Mouse (Mus musculus) Patski (cell line): ENCODE results near the gene Myh13. TPM values are rescaled to one million over a fixed set of nuclear protein-coding genes. Genes with fewer than 3 reads are reported as not detected.

Source experiments
- ATAC-seq: fragments of 100-300 bp; one replicate; pipeline ENCODE4 v1.8.0; 2021
- CTCF ChIA-PET: fragments of 350-600 bp; sonication (Branson Sonifier 250); formaldehyde crosslinking; loops from one replicate; lab custom pipeline; 2022; ENCODE audit warnings: inconsistent platforms; lab: Charles Lee
- POLR2A ChIA-PET: fragments of 350-600 bp; sonication (Branson Sonifier 250); formaldehyde crosslinking; loops from one replicate; lab custom pipeline; 2022; ENCODE audit warnings: antibody characterized with exemption, inconsistent platforms; lab: Charles Lee
- DNase-seq: peaks from one replicate; pipeline ENCODE4 v3.0.0-alpha.2; 2011; ENCODE audit warnings: low read depth, low spot score
- H3K27me3 ChIP-seq: fragments of 371-371 bp; one replicate; pipeline ENCODE4 v1.5.1; 2021
- CTCF ChIP-seq: fragments of 100-300 bp; IDR thresholded peaks from one replicate; pipeline ENCODE4 v1.5.1; 2021
- in situ Hi-C: fragments of 300-500 bp; cut with MboI; formaldehyde crosslinking; loops from 3 replicates; pipeline ENCODE4 v1.11.1; 2018; ENCODE audit warnings: low pct_unique_long_range_greater_than_20kb, mixed read lengths
- polyA plus RNA-seq: library from polyadenylated mRNA; unstranded; gene quantifications from one replicate; pipeline ENCODE4 v1.2.3, GENCODE M21; 2021

Gene Myh13
- polyA plus RNA-seq, 1 experiment from 2014 or later: not detected

DNA sequence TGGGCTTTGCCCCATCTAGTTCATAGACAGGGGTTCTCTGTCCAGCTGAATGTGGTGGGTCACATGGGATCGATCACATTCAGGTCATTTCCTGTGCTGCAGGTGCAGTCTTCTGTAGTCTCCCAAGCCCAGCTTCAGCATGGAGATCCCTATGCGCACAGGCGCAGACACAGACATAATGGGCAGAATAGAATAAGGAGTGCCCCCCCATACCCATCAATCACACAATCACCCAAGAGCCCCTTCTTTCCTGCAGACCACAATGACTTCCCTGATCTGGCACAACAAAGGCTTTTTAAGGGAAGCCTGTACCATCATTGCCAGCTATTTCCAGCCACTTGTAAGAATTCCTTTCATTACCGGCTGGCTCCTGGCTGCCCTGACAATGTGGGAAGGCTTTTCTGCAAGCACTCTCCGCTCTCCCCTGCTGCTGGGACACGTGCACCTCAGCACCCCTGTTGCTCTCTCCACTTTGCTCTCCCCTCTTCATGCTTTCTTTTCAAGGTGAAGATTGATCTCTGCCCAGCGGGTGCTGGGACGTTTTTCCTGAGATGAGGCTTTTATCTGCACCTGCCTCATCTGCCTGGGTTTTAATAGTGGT, 65.5 kb downstream of the Myh13 start:
- in situ Hi-C loops: no loop called here
- no peak for DNase-seq
- H3K27me3 ChIP-seq: peaks cover 26% of the 10 kb centered on the region
- no peak for TF ChIP-seq CTCF
- no peak for ATAC-seq
- ChIA-PET POLR2A (no interaction called here), CTCF (no interaction called here)

- in situ Hi-C loops: no loop called here
- ATAC-seq (no peak), DNase-seq (no peak)
- ChIA-PET CTCF (no interaction called here), POLR2A (interaction anchor here (0.6 kb wide), 1 partner anchor 22 kb away, joined by 4 read pairs; no protein-coding TSS in a partner anchor)
- peaks cover 21% of the 10 kb centered on the region for H3K27me3 ChIP-seq
- no peak for TF ChIP-seq CTCF
Measured at GRCm38 (mm10) chr11:67390679-67391384, 69.4 kb downstream of the Myh13 start.

- ATAC-seq: no peak
- ChIA-PET CTCF (no interaction called here), POLR2A (no interaction called here)
- in situ Hi-C loops: no loop called here
- peaks cover 24% of the 10 kb centered on the region for H3K27me3 ChIP-seq
- no peak for DNase-seq
- no peak for TF ChIP-seq CTCF
Measured at GRCm38 (mm10) chr11:67392369-67392768, 70.9 kb downstream of the Myh13 start.

DNA sequence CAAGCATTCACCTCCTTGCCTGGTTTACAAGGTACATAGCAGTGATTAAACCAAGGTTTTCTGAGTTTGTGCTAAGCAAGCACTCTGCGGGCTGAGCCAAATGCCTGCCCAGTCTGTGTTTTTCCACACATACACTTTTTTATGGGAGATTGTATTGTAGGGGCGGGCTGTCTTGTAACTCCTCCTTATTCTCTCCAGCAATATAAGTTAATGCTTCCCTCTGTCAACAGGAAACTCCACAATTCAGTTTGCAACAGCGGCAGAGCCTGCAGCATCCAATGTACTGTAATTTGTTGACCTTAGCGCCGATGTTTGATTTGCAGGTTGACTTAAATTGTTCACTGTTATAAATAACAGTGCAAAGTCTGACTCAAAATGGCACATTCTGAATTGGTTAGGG, 79.5 kb downstream of the Myh13 start:
- ATAC-seq (no peak), DNase-seq (no peak)
- peaks cover 17% of the 10 kb centered on the region for H3K27me3 ChIP-seq
- CTCF ChIA-PET: no interaction called here
- in situ Hi-C loops: no loop called here
- no peak for TF ChIP-seq CTCF
- POLR2A ChIA-PET: no interaction called here

GRCm38 (mm10) chr11:67414346-67414940, 93.0 kb downstream of the Myh13 start:
- DNase-seq (no peak), ATAC-seq (no peak)
- ChIA-PET POLR2A (no interaction called here), CTCF (no interaction called here)
- H3K27me3 ChIP-seq: peaks cover 27% of the 10 kb centered on the region
- in situ Hi-C loops: no loop called here
- TF ChIP-seq CTCF: no peak

Other genes with a start within 250 kb of the Myh13 start
- gene Myh3, start 243.4 kb upstream of the Myh13 start, polyA plus RNA-seq: 0.01 TPM
- gene Myh2, start 150.6 kb upstream of the Myh13 start, polyA plus RNA-seq: not detected
- gene Myh1, start 121.6 kb upstream of the Myh13 start, polyA plus RNA-seq: not detected
- gene Myh4, start 83.6 kb upstream of the Myh13 start, polyA plus RNA-seq: not detected
- not detected for gene Myh8, start 44.5 kb upstream of the Myh13 start, polyA plus RNA-seq
- gene Gas7, start 133.8 kb downstream of the Myh13 start, polyA plus RNA-seq: 0.41 TPM